Mouse (Mus musculus) testis, postnatal 14 days (tissue): ENCODE data around the gene Chrdl2.

Experiments
- DNase-seq: peaks from one replicate; pipeline ENCODE4 v3.0.0; 2021; ENCODE audit warnings: low spot score

Gene Chrdl2

DNA sequence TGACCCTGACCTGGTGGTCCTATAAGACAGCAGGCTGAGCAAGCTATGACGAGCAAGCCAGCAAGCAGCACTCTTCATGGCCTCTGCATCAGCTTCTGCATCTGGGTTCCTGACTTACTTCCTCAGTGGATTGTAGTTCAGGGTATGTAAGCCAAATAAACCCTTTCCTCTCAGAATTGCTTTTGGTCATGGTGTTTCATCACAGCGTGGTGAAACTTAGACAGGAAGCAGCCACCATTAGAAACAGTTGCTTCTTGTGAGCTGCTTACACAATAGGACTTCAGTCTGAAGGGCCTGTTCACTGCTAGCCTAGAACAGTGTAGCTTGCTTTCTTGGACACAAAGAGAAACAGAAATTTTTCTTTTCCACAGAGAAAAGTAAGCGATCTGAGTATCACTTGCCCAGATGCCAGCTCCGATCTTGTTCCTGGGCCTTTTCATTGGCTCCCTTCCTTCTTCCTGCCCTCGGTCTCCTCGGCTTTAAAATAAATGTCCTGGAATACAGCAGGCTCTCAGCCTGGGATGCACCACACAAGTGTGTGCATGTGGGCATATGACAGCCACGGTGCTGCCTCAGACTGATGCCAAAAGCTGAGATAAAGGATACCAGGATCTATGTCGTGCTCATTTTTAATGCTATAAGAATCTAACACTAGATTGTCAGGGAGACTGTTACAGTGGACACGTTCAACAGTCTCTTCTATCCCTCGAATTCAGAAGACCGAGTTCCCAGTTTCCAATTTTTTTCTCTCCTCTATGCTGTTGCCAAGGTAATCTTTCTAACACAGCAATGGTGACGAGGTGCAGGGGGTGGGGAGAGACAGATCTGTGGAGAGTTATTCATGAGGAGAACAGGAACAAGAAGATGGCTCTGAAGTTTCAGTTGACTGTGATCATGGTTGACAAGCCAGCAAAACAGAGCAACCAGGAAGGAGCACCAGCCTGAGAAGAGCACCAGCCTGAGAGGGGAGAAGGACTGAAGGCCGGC lies 23.4 kb upstream of the Chrdl2 start:
- DNase-seq, result no peak

DNA sequence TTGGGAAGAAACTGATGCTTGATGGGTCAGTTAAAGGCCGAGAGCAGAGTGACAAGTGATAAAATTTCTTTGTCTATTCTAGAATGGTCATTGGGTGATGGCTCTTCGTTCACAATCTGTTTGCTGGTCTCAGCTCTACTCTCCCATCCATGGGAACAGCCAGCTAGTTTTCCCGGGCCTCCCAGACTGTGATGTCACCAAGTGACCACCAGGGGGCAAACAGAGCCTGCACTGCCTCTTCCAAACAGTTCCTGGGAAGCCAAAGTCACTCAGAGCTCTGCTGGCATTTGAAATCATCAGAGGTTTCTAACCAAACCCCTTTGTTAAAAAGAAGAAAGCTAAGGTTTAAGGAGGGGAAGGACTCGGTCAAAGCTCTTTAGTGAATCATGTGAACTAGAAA lies 17.2 kb upstream of the Chrdl2 start:
- peak; percentile 58 for DNase-seq

DNA sequence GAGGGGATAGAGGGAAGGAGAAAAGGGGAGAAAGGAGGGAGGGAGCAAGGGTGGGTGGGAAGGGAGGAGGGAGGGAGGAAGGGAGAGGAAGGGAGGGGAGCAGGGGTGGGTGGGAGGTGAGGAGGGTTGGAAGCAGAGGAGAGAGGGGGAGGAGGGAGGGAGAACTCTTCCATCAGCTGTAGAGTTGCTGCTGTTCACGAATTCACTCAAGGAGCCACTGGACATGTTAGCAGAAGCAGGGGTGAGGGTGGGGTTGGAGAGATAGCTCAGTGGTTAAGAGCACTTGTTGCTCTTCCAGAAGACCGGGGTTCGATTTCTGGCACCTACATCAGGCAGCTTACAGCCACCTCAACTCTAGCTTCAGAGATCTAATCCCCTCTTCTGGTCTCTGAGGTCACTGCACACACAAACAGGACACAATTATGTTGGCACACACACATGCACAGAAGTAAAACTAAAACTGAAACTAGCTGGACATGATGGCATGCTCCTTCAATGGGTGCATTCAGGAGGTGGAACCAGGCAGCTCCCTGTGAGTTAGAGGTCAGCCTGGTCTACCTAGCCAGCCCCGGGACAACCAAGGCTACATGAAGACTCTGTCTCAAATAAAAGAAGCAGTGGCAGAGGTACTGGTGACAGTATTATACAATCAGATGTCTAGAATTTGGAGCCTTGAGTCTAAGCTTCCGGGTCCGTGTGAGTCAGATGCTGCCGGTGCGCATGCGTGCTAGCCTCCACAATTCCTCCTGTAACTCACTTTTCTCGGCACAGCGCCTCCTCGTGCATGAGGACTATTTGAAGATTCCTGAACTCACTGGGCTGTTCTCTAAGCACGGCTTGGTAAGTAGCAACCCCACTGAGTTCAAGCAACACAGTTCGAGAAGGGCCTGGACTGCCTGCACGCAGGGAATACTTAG lies 15.9 kb upstream of the Chrdl2 start:
- peak; percentile 31 for DNase-seq

DNA sequence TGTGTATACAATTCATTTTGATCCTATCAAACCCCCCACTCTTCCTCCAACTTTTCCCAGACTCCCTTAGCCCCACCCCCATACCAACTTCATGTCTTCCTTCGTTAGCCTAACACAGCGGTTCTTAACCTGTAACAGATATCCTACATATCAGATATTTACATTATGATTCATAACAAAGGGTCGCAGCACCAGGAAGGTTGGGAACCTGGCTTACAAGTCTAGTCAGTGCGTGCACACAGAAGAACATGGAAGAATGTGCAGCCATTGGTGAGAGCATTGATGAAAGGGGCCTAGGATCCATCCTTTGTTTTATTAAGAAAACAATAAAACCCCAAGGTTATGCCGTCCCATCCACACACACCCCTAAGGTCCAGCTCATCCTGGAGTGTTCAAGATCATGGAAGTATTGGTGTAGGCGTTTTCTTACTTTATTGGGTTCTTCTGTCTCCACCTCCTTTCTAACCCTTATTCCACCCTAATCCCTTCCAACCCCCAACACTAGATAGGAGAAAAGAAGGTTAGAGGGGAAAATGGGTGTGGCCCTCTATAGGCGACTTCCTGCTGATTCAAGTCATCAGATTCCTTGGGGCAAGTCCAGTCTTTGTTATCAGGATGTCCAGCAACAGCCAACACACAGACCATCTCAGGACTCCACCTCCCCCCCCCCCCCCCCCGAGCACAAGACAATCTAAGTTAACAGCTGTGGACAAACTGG lies 14.8 kb upstream of the Chrdl2 start:
- DNase-seq, result no peak

DNA sequence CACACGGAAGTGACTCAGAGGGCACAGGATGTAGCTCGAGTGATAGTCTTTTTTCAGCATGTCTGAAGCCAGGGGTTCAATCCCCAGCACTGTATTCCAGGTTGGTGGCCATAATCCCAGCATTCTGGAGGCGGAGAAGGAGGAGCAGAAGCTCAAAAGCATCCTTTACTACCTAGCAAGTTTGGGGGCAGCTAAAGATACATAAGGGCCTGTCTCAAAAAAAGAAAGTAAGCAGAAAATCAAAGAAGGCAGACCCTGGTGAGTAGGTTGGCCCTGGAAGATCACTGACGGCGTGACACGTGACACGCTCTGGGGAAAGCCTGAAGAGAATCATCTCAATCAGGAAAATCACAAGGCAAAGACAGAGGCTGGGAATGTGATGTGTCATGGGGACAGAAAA lies 12.8 kb upstream of the Chrdl2 start:
- DNase-seq, result no peak

DNA sequence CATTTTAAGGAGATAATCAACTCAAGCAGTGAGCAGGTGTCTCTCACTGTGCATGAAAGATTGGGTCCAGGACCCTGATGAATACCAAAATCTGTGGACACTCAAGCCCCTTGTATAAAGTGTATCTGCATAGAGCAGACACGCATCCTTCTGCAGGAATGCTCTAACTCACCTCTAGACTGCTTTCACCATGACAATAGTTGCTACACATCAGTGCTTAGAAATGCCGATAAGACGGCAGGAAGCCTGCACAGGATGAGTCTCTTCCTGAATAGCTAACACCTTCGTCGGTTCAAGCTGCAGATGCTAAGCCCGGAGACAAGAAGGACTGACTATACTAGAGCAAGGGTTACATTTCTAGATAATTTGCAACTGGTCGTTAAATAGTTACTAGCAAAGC lies 10.8 kb upstream of the Chrdl2 start:
- DNase-seq, result no peak

DNA sequence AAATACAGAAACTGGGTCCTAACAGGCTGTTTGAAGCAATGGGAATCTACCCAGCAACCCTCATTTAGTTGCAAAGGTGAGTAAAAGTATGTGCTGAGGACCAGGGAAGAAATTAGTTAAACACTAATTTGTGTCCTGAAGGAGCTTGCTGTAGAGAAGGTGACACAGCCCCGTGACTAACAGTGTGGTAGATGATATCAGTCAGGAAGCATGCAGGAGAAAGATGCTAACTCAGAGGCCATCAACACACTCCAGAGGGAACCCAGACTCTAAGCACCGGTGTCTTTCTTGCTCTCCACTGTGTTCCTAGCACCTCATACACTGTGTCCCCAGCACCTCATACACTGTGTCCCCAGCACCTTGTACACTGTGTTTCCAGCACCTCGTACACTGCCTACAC lies 7.3 kb upstream of the Chrdl2 start:
- no peak for DNase-seq

DNA sequence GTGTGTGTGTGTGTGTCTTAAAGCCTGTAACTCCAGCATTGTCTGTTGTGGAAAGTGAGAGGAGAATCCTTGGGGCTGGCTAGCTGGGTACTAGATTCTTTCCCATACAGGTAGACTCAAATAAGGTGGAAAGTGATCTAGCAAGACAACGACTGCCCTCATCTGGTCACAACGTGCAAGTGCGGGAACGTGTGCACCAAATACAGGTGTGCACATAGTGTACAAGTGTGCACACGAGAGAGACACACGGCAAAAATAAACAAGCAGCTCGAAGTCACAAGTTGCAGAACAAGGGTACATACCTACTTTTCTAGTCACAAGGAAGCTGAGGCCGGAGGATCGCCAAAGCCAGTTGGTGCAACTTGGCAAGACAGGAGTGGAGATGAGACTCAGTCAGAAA lies 2.2 kb upstream of the Chrdl2 start:
- DNase-seq, result no peak

DNA sequence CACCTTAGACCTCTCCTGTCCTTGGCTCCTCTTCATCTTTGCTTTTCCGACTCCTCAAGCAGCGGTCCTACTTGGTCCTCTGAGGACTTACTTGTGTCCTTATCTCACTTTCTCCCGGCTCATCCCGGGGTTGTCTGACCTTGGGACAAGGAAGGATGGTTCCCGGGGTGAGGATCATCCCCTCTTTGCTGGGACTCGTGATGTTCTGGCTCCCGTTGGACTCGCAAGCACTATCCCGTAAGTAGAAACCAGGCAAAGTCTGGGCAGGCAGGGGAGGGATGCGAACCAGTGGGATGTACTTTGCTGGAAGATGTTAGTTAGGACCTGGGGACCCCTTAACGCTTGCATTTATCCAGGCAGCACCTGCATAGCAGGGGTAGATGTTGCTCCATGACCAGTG lies 439 bp downstream of the Chrdl2 start:
- no peak for DNase-seq

DNA sequence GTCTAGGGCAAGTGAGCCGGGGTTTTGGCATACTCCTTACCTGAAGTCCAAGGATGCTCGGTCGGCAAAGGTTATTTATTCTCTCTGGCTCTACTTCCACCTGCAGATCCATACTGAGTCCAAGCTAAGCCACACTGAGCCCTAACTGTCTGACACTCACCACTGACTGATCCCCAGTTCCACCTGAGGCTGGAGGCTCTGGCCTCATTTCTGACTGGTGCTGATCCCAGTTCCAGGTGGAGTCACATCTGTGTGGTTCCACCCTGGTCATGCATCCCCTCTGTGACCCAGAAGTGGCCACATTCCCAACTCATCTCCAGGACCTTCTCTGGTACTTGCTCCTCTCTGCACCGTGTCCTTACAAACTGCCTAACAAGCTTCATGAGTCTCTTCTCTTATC lies 2.8 kb downstream of the Chrdl2 start:
- DNase-seq, result no peak

DNA sequence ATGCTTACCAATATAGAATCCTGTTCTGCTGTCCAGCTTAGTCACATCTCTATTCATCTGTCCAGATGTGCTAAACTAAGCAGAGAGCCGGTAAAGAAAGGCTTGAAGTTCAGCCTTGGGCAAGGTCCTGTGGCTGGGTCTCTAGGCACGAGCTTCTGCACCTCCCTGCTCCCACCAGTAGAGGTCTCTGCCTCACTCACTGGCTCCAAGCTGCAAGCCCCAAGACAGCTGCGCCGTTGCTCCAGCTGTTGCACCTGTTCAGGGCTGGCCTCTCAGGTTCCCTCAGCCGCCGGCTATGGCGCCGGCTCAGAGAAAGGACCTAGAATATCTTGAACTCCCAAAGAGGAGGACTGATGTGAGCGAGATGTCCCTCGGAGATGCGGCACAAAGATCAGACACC lies 3.7 kb downstream of the Chrdl2 start:
- peak; percentile 64 for DNase-seq

DNA sequence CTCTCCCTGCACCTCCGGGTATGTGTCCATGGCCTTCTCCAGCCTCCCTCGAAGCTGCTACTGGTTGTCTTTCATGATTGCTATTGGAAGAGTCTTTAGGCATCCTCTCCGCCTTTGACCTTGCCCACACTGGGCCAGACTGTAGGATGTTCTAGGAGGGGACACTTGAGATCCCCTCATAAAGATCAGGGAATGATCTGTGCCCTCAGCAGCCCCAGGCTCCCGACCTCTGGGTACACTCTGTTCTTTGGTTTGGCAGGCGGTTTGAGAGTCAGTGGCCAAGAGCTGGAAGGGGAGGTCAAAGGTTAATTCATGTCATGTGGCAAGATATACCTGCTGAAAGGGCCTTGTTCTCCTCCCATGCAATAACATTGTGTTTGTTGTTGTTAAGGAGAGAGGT lies 4.7 kb downstream of the Chrdl2 start:
- DNase-seq, result peak; percentile 36

DNA sequence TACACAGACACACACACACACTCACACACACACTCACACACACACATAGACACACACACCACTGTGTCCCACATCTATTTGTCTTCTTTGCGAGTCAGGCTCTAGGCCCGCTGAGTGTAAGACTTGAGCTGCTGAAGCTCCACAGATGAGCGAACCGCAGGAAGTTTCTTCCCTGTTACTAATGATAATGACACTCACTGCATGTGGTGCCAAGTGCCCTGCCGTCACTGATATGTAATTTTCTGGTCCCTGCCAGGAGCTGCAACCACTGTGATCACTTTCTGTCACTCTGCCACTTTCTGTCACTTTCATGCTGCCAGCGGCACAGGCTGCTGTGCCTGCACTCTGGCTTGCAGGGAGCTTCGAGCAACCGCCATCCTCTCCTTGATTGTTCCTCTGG lies 6.1 kb downstream of the Chrdl2 start:
- DNase-seq, result no peak

DNA sequence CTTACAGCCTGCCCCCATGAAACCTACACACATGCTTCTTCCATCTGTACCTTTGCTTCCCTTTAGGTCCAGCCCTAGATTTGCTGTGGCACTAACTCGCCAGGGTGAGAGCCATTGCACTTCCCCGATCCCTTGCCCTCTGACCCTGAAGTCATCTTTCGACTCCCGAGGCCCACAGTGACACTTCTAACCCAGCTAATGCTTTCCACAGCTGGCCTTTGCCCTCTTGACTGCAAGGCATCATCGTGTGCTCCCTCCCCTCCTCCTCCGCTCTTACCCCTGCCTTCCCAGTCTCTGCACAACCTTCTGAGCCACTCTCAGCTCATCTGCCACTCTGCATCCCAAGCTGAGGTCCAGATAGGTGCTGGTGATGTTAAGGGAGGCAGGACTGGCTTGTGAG lies 6.5 kb downstream of the Chrdl2 start:
- no peak for DNase-seq

DNA sequence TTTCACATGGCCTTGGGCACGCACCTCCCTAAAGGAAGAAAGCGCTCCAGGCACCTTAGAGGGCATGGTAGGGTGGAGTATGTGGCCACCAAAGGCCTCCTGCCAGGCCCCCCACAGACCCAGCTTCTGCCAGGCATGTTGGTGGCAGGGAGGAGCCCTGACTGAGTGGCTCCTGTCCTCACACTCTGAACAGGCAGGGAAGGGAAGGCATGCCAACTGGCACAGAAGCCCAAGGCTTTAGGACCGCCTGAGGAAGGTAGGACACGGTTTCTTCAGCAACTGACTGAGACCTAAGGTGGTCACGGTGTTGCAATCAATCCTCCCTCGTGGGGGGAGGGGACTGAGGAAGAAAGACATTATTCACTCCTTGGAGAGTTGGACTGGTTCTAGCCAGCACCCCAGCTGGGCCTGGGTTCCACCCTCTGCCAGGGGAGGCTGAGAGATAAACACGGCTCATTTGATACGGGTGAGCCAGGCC lies 8.2 kb downstream of the Chrdl2 start:
- peak; percentile 28 for DNase-seq

DNA sequence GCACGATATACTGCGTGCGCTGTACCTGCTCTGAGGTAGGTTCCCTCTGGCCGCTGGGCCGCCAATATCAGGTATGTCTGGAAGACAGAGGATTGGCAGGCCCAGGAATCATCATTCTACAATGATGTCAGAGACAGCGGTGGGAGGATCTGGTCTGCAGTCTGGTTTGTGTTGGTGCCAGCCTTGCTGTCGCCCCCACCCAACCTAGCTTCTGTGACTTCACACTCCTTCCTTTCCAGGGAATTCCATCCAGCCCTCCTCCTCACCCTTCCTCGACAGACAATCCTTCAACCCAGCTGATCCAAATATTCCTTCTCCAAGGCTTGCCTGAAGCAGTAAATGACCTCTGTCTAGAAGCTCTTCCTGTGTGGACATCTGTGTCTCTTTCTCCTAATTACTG lies 11.1 kb downstream of the Chrdl2 start:
- no peak for DNase-seq

DNA sequence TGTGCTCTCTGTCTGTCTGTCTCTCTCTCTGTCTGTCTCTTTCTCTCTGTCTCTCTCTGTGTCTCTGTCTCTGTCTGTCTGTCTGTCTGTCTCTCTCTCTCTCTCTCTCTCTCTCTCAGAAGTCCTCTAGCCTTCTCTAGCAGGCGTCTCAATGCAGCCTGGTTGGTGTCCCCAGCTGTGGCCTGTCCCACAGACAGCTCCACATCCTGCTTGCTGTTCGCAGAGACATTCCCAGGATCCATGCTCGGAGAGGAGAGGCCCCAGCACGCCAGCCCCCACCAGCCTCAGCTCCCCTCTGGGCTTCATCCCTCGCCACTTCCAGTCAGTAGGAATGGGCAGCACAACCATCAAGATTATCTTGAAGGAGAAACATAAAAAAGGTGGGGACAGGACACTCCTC lies 21.4 kb downstream of the Chrdl2 start:
- no peak for DNase-seq

DNA sequence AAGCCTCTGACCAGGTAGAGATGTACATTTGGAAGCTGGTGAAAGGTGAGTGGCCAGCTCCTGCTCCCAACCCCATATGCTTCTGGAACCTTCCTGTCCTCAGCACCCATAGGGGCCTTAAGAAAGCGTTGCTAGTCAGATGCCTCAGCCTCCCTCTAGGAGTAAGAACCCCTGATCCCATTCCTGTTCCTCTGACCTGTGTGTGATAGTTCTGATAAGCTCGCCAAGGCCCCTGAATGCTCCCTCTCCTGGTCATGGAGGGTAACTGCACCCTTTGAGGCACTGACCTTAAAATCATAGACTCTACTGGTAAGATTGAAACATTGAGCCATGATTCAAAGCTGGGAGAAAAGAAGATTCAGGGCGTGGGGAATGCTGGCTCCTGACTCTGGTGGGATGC lies 23.3 kb downstream of the Chrdl2 start:
- no peak for DNase-seq

DNA sequence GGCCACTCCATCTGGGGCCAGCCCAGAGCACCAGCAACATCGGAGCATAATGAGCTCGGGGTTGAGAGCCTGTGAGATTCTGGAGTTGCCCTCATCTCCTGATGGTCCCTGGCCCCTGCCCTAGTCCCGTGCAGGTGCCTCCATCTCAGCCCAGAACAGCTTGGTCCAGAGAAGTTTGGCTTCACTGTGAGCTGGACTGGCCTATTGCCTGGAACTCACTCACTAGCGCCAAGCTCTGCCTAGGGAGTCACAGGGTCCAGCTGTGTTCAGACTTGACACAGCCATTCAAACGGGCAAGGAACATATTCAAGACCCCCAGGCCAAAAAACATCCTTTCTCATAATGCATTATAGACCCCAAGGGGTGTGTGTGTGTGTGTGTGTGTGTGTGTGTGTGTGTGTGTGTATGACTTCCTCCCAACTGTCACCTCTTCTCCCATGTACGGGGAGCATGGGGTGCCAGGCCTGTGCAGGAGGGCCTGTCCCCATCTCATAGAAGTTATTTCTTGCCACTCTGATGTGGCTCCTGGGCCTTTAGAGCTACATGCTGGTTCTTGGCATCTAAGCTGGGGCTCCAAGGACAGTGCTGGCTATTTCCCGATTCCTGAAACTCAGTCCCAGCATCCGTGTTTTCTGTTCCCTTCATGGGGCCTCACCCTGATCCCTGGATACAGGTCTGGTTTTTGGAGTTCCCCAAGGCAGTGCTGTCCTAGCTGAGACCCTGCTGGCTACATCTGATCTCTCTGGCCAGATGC lies 25.2 kb downstream of the Chrdl2 start:
- DNase-seq, result no peak

DNA sequence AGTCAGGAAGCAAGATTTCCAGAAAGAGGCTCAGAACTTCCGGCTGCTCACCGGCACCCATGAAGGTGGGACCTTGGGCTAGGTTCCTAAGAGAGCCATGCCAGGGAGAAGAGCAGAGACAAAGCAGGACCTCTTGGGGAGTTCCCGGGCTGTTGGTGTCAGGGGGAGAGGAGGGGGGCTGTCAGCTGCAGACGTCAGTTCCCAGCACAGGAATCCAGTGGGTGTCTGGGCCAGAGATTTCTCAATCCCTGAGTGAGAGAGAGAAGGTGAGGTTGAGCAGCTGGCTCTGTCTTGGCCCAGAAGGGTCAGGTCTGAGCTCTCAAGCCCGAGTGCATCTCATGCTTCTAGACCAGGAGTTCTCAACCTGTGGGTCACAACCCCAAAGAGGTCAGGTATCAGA lies 27.7 kb downstream of the Chrdl2 start:
- no peak for DNase-seq

DNA sequence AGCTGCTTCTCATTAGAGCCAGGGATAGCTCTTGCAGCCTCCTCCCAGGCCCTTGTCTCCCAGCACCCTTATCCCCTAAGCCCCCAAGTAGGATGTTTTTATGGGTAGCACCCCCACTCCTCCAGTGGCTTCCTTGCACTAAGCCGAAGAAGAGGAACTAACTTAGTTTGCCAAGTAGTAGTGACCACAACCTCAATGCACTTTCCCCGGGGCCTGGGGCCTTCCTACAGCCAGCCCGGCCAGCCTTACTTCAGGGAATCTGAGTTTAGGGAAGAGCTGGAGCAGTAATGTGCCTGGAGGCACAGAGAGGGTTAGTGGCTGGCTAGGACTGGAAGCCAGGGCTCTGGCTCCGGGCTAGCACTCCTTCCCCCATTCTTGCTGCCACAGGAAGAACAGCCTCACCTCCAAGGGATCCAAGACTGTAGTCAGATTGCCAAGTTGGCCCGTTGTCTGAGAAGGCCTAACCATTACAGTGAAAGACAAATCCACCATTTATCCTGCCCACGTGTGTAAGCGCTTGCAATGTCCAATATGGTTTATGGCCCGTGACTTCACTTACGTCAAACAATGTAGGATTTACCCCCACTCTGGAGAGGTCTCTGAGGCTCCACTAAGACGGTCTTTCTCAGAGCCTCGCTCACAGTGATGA lies 29.0 kb downstream of the Chrdl2 start:
- DNase-seq, result no peak
